Mouse (Mus musculus): ENCODE data around the gene Cwc22. TPM values are rescaled to one million over a fixed set of nuclear protein-coding genes. Genes with fewer than 3 reads are reported as not detected.

Gene Cwc22
- polyA plus RNA-seq, 1 experiment from 2014 or later = 14.9 TPM

GRCm38 (mm10) chr2:77884491-77884890 lies 61.7 kb downstream of the Cwc22 start:
- Histone ChIP-seq H3K4me2 (replicated peaks; ENCODE audit: low read depth, low read length) (no peak overlapping the region), H3K36me3 (ENCODE audit: insufficient read depth, low read length) (no peaks in the 10 kb centered on the region), H3K9ac (replicated peaks; ENCODE audit: low read depth) (no peak overlapping the region), H3K27me3 (replicated peaks; ENCODE audit: insufficient read depth, low read length) (no peaks in the 10 kb centered on the region), H3K4me1 (ENCODE audit: insufficient read depth, low read depth, low read length) (no peaks in the 10 kb centered on the region), H3K9me3 (ENCODE audit: low read length) (no peaks in the 10 kb centered on the region), H3K4me3 (ENCODE audit: low read depth, low read length) (no peak overlapping the region), H3K27ac (ENCODE audit: low read length) (no peak overlapping the region)
- no peak for ATAC-seq
- DNase-seq (ENCODE audit: low spot score) = no peak
- TF ChIP-seq CTCF (IDR thresholded peaks at IDR 0.05) (no peak), EP300 (IDR thresholded peaks at IDR 0.05) (no peak)
- 87% methylated on average over 3 of the region's 3 CpGs for WGBS

GRCm38 (mm10) chr2:77882961-77883360 lies 63.2 kb downstream of the Cwc22 start:
- H3K4me1 ChIP-seq (ENCODE audit: insufficient read depth, low read depth, low read length) = no peaks in the 10 kb centered on the region
- DNase-seq (ENCODE audit: low spot score) (no peak), ATAC-seq (no peak)
- TF ChIP-seq CTCF (IDR thresholded peaks at IDR 0.05) (no peak), EP300 (IDR thresholded peaks at IDR 0.05) (no peak)
- no peaks in the 10 kb centered on the region for H3K9me3 ChIP-seq (ENCODE audit: low read length)
- WGBS = 84% methylated on average over 4 of the region's 4 CpGs
- H3K9ac ChIP-seq (replicated peaks; ENCODE audit: low read depth) = no peak overlapping the region
- H3K36me3 ChIP-seq (ENCODE audit: insufficient read depth, low read length) = no peaks in the 10 kb centered on the region
- H3K4me3 ChIP-seq (ENCODE audit: low read depth, low read length) = no peak overlapping the region
- H3K27ac ChIP-seq (ENCODE audit: low read length) = no peak overlapping the region
- H3K27me3 ChIP-seq (replicated peaks; ENCODE audit: insufficient read depth, low read length) = no peaks in the 10 kb centered on the region
- no peak overlapping the region for H3K4me2 ChIP-seq (replicated peaks; ENCODE audit: low read depth, low read length)

GRCm38 (mm10) chr2:77881301-77882199 lies 64.6 kb downstream of the Cwc22 start:
- TF ChIP-seq EP300 (IDR thresholded peaks at IDR 0.05) = no peak
- TF ChIP-seq CTCF (IDR thresholded peaks at IDR 0.05) = no peak
- H3K9me3 ChIP-seq (ENCODE audit: low read length) = no peaks in the 10 kb centered on the region
- no peaks in the 10 kb centered on the region for H3K27me3 ChIP-seq (replicated peaks; ENCODE audit: insufficient read depth, low read length)
- H3K36me3 ChIP-seq (ENCODE audit: insufficient read depth, low read length) = no peaks in the 10 kb centered on the region
- no peak overlapping the region for H3K4me3 ChIP-seq (ENCODE audit: low read depth, low read length)
- H3K4me2 ChIP-seq (replicated peaks; ENCODE audit: low read depth, low read length) = no peak overlapping the region
- no peaks in the 10 kb centered on the region for H3K4me1 ChIP-seq (ENCODE audit: insufficient read depth, low read depth, low read length)
- WGBS = 72% methylated on average over 5 of the region's 5 CpGs
- H3K9ac ChIP-seq (replicated peaks; ENCODE audit: low read depth) = no peak overlapping the region
- ATAC-seq (no peak), DNase-seq (ENCODE audit: low spot score) (no peak)
- no peak overlapping the region for H3K27ac ChIP-seq (ENCODE audit: low read length)

GRCm38 (mm10) chr2:77880351-77880750 lies 65.8 kb downstream of the Cwc22 start:
- no peak for ATAC-seq
- Histone ChIP-seq H3K4me2 (replicated peaks; ENCODE audit: low read depth, low read length) (no peak overlapping the region), H3K9me3 (ENCODE audit: low read length) (no peaks in the 10 kb centered on the region), H3K4me1 (ENCODE audit: insufficient read depth, low read depth, low read length) (no peaks in the 10 kb centered on the region), H3K27me3 (replicated peaks; ENCODE audit: insufficient read depth, low read length) (no peaks in the 10 kb centered on the region), H3K9ac (replicated peaks; ENCODE audit: low read depth) (no peak overlapping the region), H3K4me3 (ENCODE audit: low read depth, low read length) (no peak overlapping the region), H3K36me3 (ENCODE audit: insufficient read depth, low read length) (no peaks in the 10 kb centered on the region), H3K27ac (ENCODE audit: low read length) (no peak overlapping the region)
- no peak for TF ChIP-seq CTCF (IDR thresholded peaks at IDR 0.05)
- TF ChIP-seq EP300 (IDR thresholded peaks at IDR 0.05) = no peak
- DNase-seq (ENCODE audit: low spot score) = no peak
- WGBS = 72% methylated on average over 1 of the region's 1 CpGs

- Histone ChIP-seq H3K27me3 (replicated peaks; ENCODE audit: insufficient read depth, low read length) (no peaks in the 10 kb centered on the region), H3K9ac (replicated peaks; ENCODE audit: low read depth) (no peak overlapping the region), H3K4me2 (replicated peaks; ENCODE audit: low read depth, low read length) (no peak overlapping the region), H3K4me3 (ENCODE audit: low read depth, low read length) (no peak overlapping the region), H3K9me3 (ENCODE audit: low read length) (no peaks in the 10 kb centered on the region), H3K36me3 (ENCODE audit: insufficient read depth, low read length) (no peaks in the 10 kb centered on the region), H3K27ac (ENCODE audit: low read length) (no peak overlapping the region), H3K4me1 (ENCODE audit: insufficient read depth, low read depth, low read length) (no peaks in the 10 kb centered on the region)
- 54% methylated on average over 5 of the region's 5 CpGs for WGBS
- no peak for ATAC-seq
- TF ChIP-seq EP300 (IDR thresholded peaks at IDR 0.05) (no peak), CTCF (IDR thresholded peaks at IDR 0.05) (no peak)
- DNase-seq (ENCODE audit: low spot score) = no peak
Measured at GRCm38 (mm10) chr2:77879736-77880135, 66.4 kb downstream of the Cwc22 start.

GRCm38 (mm10) chr2:77877156-77877855 lies 68.9 kb downstream of the Cwc22 start:
- Histone ChIP-seq H3K4me2 (replicated peaks; ENCODE audit: low read depth, low read length) (no peak overlapping the region), H3K9ac (replicated peaks; ENCODE audit: low read depth) (no peak overlapping the region), H3K4me3 (ENCODE audit: low read depth, low read length) (no peak overlapping the region), H3K4me1 (ENCODE audit: insufficient read depth, low read depth, low read length) (no peaks in the 10 kb centered on the region), H3K27ac (ENCODE audit: low read length) (no peak overlapping the region), H3K27me3 (replicated peaks; ENCODE audit: insufficient read depth, low read length) (no peaks in the 10 kb centered on the region), H3K9me3 (ENCODE audit: low read length) (no peaks in the 10 kb centered on the region), H3K36me3 (ENCODE audit: insufficient read depth, low read length) (no peaks in the 10 kb centered on the region)
- no peak for ATAC-seq
- WGBS = 88% methylated on average over 10 of the region's 10 CpGs
- TF ChIP-seq CTCF (IDR thresholded peaks at IDR 0.05) (no peak), EP300 (IDR thresholded peaks at IDR 0.05) (no peak)
- DNase-seq (ENCODE audit: low spot score) = no peak

All from lung, postnatal 0 days (tissue).